Mouse (Mus musculus): ENCODE results near the gene Bbs9. TPM values are rescaled to one million over a fixed set of nuclear protein-coding genes. Genes with fewer than 3 reads are reported as not detected.

The Bbs9 gene
- polyA plus RNA-seq, 1 experiment from 2014 or later, result 13.5 TPM

GRCm38 (mm10) chr9:22523460-22523859, 47.9 kb downstream of the Bbs9 start:
- H3K4me1 ChIP-seq, result no peaks in the 10 kb centered on the region
- no peak overlapping the region for H3K4me3 ChIP-seq
- no peak overlapping the region for H3K27ac ChIP-seq
- no peaks in the 10 kb centered on the region for H3K36me3 ChIP-seq
- H3K9me3 ChIP-seq (replicated peaks), result no peaks in the 10 kb centered on the region
- 91% methylated on average over 1 of the region's 1 CpGs for WGBS
- no peaks in the 10 kb centered on the region for H3K27me3 ChIP-seq (ENCODE audit: low read depth, poor library complexity, severe bottlenecking)
- DNase-seq (ENCODE audit: low spot score), result no peak

DNA sequence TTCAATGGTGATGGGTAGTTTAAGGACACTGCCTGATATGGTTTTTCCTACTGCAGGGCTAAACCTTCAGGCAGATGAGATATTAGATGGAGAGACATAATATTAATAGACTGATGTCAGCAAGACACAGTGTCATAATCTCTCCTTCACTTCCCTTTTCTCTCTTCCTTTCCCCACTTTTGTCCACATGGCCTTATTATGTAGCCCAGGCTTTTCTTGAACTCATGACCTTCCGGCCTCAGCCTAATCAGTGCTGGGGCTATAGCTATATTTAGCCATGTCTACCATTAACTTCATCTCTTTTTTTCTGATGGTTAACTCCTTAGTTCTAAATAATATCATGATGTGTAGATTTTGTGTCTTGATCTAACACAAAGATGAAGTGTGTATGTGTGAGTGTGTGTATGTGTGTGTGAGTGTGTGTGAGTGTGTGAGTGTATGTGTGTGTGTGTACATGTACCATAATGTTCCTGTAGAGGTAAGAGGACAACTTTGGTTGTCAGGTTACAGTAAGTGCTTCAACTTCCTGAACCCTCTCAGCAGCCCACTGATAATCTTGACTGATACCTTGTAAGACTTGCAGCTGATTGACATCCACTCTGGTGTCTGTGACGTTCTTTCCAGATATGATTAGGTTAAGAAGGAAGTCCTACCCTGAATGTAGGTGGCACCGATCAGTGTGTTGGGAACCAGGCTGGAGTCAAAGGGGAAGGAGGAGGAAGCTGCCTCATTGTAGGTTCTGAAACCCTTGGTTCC, 55.4 kb downstream of the Bbs9 start:
- Histone ChIP-seq H3K36me3 (no peaks in the 10 kb centered on the region), H3K27me3 (ENCODE audit: low read depth, poor library complexity, severe bottlenecking) (no peaks in the 10 kb centered on the region), H3K27ac (no peak overlapping the region), H3K9me3 (replicated peaks) (no peaks in the 10 kb centered on the region), H3K4me3 (no peak overlapping the region), H3K4me1 (peaks cover 7% of the 10 kb centered on the region)
- 88% methylated on average over 3 of the region's 3 CpGs for WGBS
- DNase-seq (ENCODE audit: low spot score), result no peak

GRCm38 (mm10) chr9:22532112-22532511, 56.6 kb downstream of the Bbs9 start:
- DNase-seq (ENCODE audit: low spot score), result no peak
- no peaks in the 10 kb centered on the region for H3K36me3 ChIP-seq
- no peak overlapping the region for H3K27ac ChIP-seq
- H3K4me3 ChIP-seq, result no peak overlapping the region
- WGBS, result 83% methylated on average over 5 of the region's 5 CpGs
- no peaks in the 10 kb centered on the region for H3K27me3 ChIP-seq (ENCODE audit: low read depth, poor library complexity, severe bottlenecking)
- peaks cover 14% of the 10 kb centered on the region for H3K4me1 ChIP-seq
- no peaks in the 10 kb centered on the region for H3K9me3 ChIP-seq (replicated peaks)

DNA sequence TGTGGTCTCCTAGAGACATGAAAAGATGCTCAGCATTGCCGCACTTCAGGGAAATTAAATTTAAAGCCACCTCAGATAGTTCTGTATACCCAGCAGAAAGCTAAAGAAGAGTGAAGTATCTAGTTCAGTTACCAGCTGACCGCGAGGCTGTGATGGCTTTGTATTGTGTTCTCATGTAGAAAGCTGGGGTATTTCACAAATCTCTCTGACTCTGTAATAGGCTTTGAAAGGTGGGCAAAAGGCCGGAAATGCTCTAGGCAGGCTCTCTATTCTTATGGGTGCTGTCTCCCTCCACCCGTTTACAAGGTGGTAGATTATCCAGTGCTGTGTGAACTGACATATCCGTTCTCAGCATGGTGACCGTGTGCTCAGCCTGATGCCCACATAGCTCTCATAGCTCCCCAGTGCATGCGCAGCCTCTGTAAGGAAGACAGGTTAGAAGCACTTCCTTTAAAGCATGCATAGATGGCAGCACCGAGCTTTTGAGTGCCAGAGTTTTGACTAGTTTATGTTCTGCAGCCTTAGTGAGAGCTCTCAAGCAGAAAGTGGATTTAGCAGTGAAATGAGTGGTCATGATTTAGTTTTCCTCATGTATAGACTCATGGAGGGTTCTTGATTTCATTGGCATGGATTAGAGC, 57.4 kb downstream of the Bbs9 start:
- peak; percentile 46 for DNase-seq (ENCODE audit: low spot score)
- H3K27me3 ChIP-seq (ENCODE audit: low read depth, poor library complexity, severe bottlenecking), result no peaks in the 10 kb centered on the region
- 56% methylated on average over 9 of the region's 9 CpGs for WGBS
- H3K27ac ChIP-seq, result no peak overlapping the region
- no peaks in the 10 kb centered on the region for H3K36me3 ChIP-seq
- H3K4me3 ChIP-seq, result no peak overlapping the region
- no peaks in the 10 kb centered on the region for H3K9me3 ChIP-seq (replicated peaks)
- H3K4me1 ChIP-seq, result peaks cover 22% of the 10 kb centered on the region

DNA sequence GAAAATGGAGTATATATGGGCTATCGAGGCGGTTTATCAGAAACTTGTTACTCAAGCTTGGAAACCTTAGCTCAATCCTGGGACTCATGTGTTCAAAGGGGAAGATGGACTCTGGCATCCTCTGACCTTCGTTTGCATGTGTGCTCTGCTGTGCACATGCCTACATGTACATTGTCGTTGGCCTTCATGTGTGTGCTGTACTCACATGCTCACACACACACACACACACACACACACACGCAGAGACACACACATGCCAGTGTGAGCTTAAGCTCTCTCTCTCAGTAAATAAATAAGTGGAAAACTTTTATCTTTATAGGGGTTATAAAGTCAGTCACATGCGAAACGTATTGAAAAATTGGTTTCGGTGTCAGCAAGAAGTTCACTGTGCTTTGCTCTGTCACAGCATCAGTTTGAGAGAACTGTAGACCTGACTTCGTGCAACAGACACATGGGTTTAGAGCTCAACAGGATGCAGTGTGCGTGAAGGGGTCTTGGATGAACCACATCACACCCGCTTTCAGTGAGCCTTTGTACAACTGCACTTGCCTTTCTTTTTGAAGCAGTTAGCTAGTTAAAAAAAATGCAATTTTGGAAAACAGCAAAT, 62.4 kb downstream of the Bbs9 start:
- DNase-seq (ENCODE audit: low spot score), result no peak
- H3K27ac ChIP-seq, result no peak overlapping the region; the same call in 1 of the 2 replicates
- no peaks in the 10 kb centered on the region for H3K27me3 ChIP-seq (ENCODE audit: low read depth, poor library complexity, severe bottlenecking)
- H3K4me1 ChIP-seq, result peaks cover 39% of the 10 kb centered on the region
- no peaks in the 10 kb centered on the region for H3K9me3 ChIP-seq (replicated peaks)
- H3K4me3 ChIP-seq, result no peak overlapping the region
- WGBS, result 91% methylated on average over 11 of the region's 11 CpGs
- H3K36me3 ChIP-seq, result no peaks in the 10 kb centered on the region

DNA sequence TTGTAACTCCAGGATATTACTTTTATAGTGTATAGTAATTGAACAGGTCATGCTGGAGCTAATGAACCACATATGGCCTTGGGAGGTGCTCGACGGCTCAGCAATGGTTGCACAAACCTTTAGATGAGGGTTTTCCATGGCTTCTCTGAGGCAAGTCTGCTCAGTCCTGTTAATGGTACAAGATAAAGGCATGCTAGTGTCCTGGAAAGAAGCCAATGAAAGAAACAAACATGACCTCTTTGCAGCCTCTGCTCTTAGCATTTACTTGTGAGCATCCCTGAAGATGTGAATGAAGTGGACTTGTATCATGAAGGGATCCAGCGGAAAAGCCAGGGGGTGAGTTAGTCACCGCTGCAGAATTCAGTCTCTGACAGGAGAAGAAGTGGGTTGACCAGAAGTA, 64.0 kb downstream of the Bbs9 start:
- H3K4me3 ChIP-seq, result no peak overlapping the region
- H3K36me3 ChIP-seq, result no peaks in the 10 kb centered on the region
- H3K9me3 ChIP-seq (replicated peaks), result no peaks in the 10 kb centered on the region
- H3K27me3 ChIP-seq (ENCODE audit: low read depth, poor library complexity, severe bottlenecking), result no peaks in the 10 kb centered on the region
- DNase-seq (ENCODE audit: low spot score), result no peak
- WGBS, result 67% methylated on average over 4 of the region's 4 CpGs
- peaks cover 37% of the 10 kb centered on the region for H3K4me1 ChIP-seq
- no peak overlapping the region for H3K27ac ChIP-seq

DNA sequence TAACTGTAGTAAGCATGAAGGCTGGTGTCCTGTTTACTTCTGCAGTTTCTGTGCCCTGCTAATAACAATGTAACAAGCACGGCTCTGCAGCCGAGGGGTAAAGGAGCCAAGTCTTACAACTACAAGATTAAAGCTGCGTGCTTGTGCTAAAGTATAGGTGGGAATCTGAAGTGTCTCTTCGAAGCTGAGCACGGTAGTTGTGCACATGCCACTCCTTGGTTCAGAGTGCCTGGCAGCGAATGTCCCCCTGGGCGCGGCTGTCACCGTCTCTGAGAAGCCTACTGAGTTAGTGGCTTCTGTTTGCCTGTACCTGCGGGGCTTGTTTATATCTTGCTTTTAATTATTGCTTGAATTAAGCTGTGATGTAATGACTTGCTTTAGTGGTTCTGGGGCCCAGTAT, 65.6 kb downstream of the Bbs9 start:
- no peak overlapping the region for H3K4me3 ChIP-seq
- WGBS, result 87% methylated on average over 10 of the region's 10 CpGs
- H3K27me3 ChIP-seq (ENCODE audit: low read depth, poor library complexity, severe bottlenecking), result 0 out of 2 replicates have a peak, but pooled peaks cover 7% of the 10 kb centered on the region
- DNase-seq (ENCODE audit: low spot score), result no peak
- no peaks in the 10 kb centered on the region for H3K36me3 ChIP-seq
- no peaks in the 10 kb centered on the region for H3K9me3 ChIP-seq (replicated peaks)
- H3K4me1 ChIP-seq, result peaks cover 40% of the 10 kb centered on the region
- H3K27ac ChIP-seq, result 0 out of 2 replicates have a peak overlapping the region, but pooled peaks have one; percentile 30

DNA sequence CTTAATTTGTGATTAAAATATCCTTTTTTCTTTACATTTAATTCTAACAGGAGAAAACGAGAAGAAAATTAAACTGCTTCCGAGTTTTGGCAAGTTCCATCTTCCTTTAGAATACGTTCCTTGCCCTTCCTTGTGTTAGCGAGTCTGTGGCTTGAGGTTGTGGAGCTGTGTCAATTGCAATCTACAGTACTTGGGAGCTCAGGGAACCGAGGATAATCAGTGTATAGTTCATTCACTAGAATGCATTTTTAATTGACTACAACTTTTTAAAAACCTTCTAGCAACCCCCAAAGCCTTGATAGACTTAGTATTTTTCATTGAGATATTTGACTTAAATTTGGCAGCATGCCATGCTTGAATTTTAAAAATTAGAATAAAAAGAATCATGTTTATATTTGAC, 68.0 kb downstream of the Bbs9 start:
- DNase-seq (ENCODE audit: low spot score), result no peak
- Histone ChIP-seq H3K9me3 (replicated peaks) (no peaks in the 10 kb centered on the region), H3K4me3 (no peak overlapping the region), H3K36me3 (no peaks in the 10 kb centered on the region), H3K27me3 (ENCODE audit: low read depth, poor library complexity, severe bottlenecking) (0 out of 2 replicates have a peak, but pooled peaks cover 7% of the 10 kb centered on the region), H3K4me1 (peaks cover 33% of the 10 kb centered on the region), H3K27ac (no peak overlapping the region)
- WGBS, result 92% methylated on average over 5 of the region's 5 CpGs

- H3K4me1 ChIP-seq, result peaks cover 34% of the 10 kb centered on the region
- DNase-seq (ENCODE audit: low spot score), result no peak
- H3K36me3 ChIP-seq, result no peaks in the 10 kb centered on the region
- H3K27ac ChIP-seq, result no peak overlapping the region
- no peak overlapping the region for H3K4me3 ChIP-seq
- 0 out of 2 replicates have a peak, but pooled peaks cover 7% of the 10 kb centered on the region for H3K27me3 ChIP-seq (ENCODE audit: low read depth, poor library complexity, severe bottlenecking)
- H3K9me3 ChIP-seq (replicated peaks), result no peaks in the 10 kb centered on the region
- 67% methylated on average over 9 of the region's 9 CpGs for WGBS
These were observed 69.1 kb downstream of the Bbs9 start for GRCm38 (mm10) chr9:22544349-22545341.

GRCm38 (mm10) chr9:22551273-22551672, 75.8 kb downstream of the Bbs9 start:
- 87% methylated on average over 1 of the region's 1 CpGs for WGBS
- Histone ChIP-seq H3K27ac (no peak overlapping the region), H3K9me3 (replicated peaks) (no peaks in the 10 kb centered on the region), H3K36me3 (no peaks in the 10 kb centered on the region), H3K27me3 (ENCODE audit: low read depth, poor library complexity, severe bottlenecking) (no peaks in the 10 kb centered on the region), H3K4me3 (no peak overlapping the region), H3K4me1 (peaks cover 25% of the 10 kb centered on the region)
- DNase-seq (ENCODE audit: low spot score), result no peak

DNA sequence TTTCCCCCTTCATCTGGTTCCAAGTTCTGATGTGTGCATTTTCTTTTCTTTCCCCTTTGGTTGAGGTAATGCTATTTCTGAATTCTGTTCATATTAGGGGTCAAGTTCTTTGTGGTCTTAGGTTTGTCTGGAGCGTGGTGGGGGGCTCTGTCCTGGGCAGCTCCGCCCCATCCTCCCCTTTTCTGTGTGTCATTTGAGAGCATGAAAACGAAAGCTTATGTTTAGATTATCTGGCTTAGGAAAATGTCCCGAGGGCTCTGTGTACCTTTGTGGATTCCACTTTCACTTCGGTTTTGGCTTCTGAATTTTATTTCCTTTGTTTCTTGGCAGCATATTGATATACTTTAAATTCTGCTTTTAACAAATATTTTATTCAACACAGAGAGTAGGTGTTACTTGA, 80.6 kb downstream of the Bbs9 start:
- H3K9me3 ChIP-seq (replicated peaks), result no peaks in the 10 kb centered on the region
- 77% methylated on average over 5 of the region's 5 CpGs for WGBS
- H3K27me3 ChIP-seq (ENCODE audit: low read depth, poor library complexity, severe bottlenecking), result no peaks in the 10 kb centered on the region
- no peaks in the 10 kb centered on the region for H3K36me3 ChIP-seq
- no peak overlapping the region for H3K27ac ChIP-seq
- no peaks in the 10 kb centered on the region for H3K4me1 ChIP-seq
- H3K4me3 ChIP-seq, result no peak overlapping the region
- no peak for DNase-seq (ENCODE audit: low spot score)

DNA sequence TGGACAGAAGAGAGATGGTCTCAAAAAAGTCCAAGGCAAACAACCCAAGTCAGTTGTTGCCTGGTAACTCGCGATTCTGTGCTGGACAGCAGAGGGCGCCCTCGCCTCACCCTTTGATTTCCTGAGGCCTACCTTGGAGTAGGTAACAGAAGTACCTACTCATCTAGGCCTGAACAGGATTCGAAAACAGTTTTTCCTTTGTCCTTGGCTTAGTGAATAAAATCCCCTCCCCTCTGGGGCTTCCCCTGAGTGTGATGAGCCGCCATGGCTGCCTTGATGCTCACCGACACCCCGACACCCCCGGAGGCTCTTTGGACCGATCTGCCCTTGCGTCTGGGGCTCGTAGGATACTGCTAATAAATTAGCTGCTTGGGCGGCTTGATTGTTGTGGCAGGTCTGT, 82.0 kb downstream of the Bbs9 start:
- no peak overlapping the region for H3K27ac ChIP-seq
- no peaks in the 10 kb centered on the region for H3K9me3 ChIP-seq (replicated peaks)
- 48% methylated on average over 13 of the region's 13 CpGs for WGBS
- no peaks in the 10 kb centered on the region for H3K27me3 ChIP-seq (ENCODE audit: low read depth, poor library complexity, severe bottlenecking)
- no peaks in the 10 kb centered on the region for H3K4me1 ChIP-seq
- no peaks in the 10 kb centered on the region for H3K36me3 ChIP-seq
- peak; percentile 84 for DNase-seq (ENCODE audit: low spot score)
- H3K4me3 ChIP-seq, result no peak overlapping the region
